Mouse (Mus musculus): ENCODE measurements around the gene Afmid.

DNA sequence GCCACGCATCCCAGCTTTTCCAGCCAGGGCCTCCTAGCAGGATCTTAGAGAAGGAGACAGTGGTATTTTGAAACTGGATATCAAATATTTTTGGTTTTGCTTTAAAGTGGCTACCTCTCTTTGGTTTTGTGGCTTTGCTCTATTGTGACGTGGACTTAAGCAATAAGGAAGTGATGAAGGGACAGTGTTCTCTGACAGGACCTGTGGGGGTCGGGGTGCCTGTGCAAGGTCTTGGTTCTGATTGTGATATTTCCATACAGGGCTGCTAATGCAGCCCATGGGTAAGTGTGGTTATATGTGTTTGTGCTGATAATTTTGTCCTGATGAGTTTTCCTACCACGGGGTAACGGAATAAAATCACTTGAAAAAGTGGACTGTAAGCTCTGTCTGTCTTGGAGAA is 29.6 kb downstream of the Afmid start:
- TF ChIP-seq POLR2A (IDR thresholded peaks at IDR 0.05; ENCODE audit: extremely low read depth, insufficient read depth, low read length) (no peak), CTCF (IDR thresholded peaks at IDR 0.05; ENCODE audit: extremely low read depth, insufficient read depth, low read length) (no peak)
